Mouse (Mus musculus): ENCODE data around the gene Plxdc1. TPM values are rescaled to one million over a fixed set of nuclear protein-coding genes. Genes with fewer than 3 reads are reported as not detected.
A peak's percentile ranks its signal among the peaks of the same experiment; 100 is the strongest.

The Plxdc1 gene
- polyA plus RNA-seq, 1 experiment = 3.3 TPM

GRCm38 (mm10) chr11:97883542-97883917, 102.7 kb downstream of the Plxdc1 start:
- peak; percentile 46 for TF ChIP-seq POLR2A (IDR thresholded peaks at IDR 0.05; ENCODE audit: insufficient read depth, low read length)
- TF ChIP-seq CTCF (IDR thresholded peaks at IDR 0.05; ENCODE audit: low read depth, low read length) = no peak
- no peak for TF ChIP-seq EP300 (IDR thresholded peaks at IDR 0.05; ENCODE audit: insufficient read depth, low read depth, low read length)

GRCm38 (mm10) chr11:97880362-97880761, 105.9 kb downstream of the Plxdc1 start:
- Histone ChIP-seq H3K27ac (ENCODE audit: insufficient read depth, low read length) (no peak overlapping the region), H3K9me3 (replicated peaks; ENCODE audit: control insufficient read depth, insufficient read depth, low read length, poor library complexity, severe bottlenecking) (no peaks in the 10 kb centered on the region), H3K36me3 (ENCODE audit: control insufficient read depth, insufficient read depth, low read length, poor library complexity, severe bottlenecking) (no peaks in the 10 kb centered on the region), H3K9ac (ENCODE audit: low read depth, poor library complexity, severe bottlenecking) (no peak overlapping the region), H3K4me3 (ENCODE audit: low read depth, low read length) (no peak overlapping the region), H3K27me3 (ENCODE audit: control insufficient read depth, insufficient read depth, low read length, poor library complexity, severe bottlenecking) (no peaks in the 10 kb centered on the region), H3K4me1 (ENCODE audit: control insufficient read depth, insufficient read depth, low read length) (no peaks in the 10 kb centered on the region)
- TF ChIP-seq EP300 (IDR thresholded peaks at IDR 0.05; ENCODE audit: insufficient read depth, low read depth, low read length) (no peak), POLR2A (IDR thresholded peaks at IDR 0.05; ENCODE audit: insufficient read depth, low read length) (no peak), CTCF (IDR thresholded peaks at IDR 0.05; ENCODE audit: low read depth, low read length) (no peak)

More at GRCm38 (mm10) chr11:97883542-97883917, 102.7 kb downstream of the Plxdc1 start:
- no peaks in the 10 kb centered on the region for H3K4me1 ChIP-seq (ENCODE audit: control insufficient read depth, insufficient read depth, low read length)
- H3K9me3 ChIP-seq (replicated peaks; ENCODE audit: control insufficient read depth, insufficient read depth, low read length, poor library complexity, severe bottlenecking) = no peaks in the 10 kb centered on the region
- H3K9ac ChIP-seq (ENCODE audit: low read depth, poor library complexity, severe bottlenecking) = peak overlapping the region; percentile 91
- peak overlapping the region; percentile 97 for H3K27ac ChIP-seq (ENCODE audit: insufficient read depth, low read length)
- no peaks in the 10 kb centered on the region for H3K36me3 ChIP-seq (ENCODE audit: control insufficient read depth, insufficient read depth, low read length, poor library complexity, severe bottlenecking)
- H3K27me3 ChIP-seq (ENCODE audit: control insufficient read depth, insufficient read depth, low read length, poor library complexity, severe bottlenecking) = no peaks in the 10 kb centered on the region
- peak overlapping the region; percentile 95 for H3K4me3 ChIP-seq (ENCODE audit: low read depth, low read length)

GRCm38 (mm10) chr11:97877341-97877740, 108.9 kb downstream of the Plxdc1 start:
- TF ChIP-seq POLR2A (IDR thresholded peaks at IDR 0.05; ENCODE audit: insufficient read depth, low read length) = no peak
- TF ChIP-seq EP300 (IDR thresholded peaks at IDR 0.05; ENCODE audit: insufficient read depth, low read depth, low read length) = no peak
- TF ChIP-seq CTCF (IDR thresholded peaks at IDR 0.05; ENCODE audit: low read depth, low read length) = no peak
- Histone ChIP-seq H3K9me3 (replicated peaks; ENCODE audit: control insufficient read depth, insufficient read depth, low read length, poor library complexity, severe bottlenecking) (no peaks in the 10 kb centered on the region), H3K27ac (ENCODE audit: insufficient read depth, low read length) (no peak overlapping the region), H3K4me3 (ENCODE audit: low read depth, low read length) (no peak overlapping the region), H3K27me3 (ENCODE audit: control insufficient read depth, insufficient read depth, low read length, poor library complexity, severe bottlenecking) (no peaks in the 10 kb centered on the region), H3K36me3 (ENCODE audit: control insufficient read depth, insufficient read depth, low read length, poor library complexity, severe bottlenecking) (no peaks in the 10 kb centered on the region), H3K4me1 (ENCODE audit: control insufficient read depth, insufficient read depth, low read length) (no peaks in the 10 kb centered on the region), H3K9ac (ENCODE audit: low read depth, poor library complexity, severe bottlenecking) (no peak overlapping the region)

GRCm38 (mm10) chr11:97874396-97874795, 111.8 kb downstream of the Plxdc1 start:
- no peak overlapping the region for H3K9ac ChIP-seq (ENCODE audit: low read depth, poor library complexity, severe bottlenecking)
- no peak overlapping the region for H3K27ac ChIP-seq (ENCODE audit: insufficient read depth, low read length)
- no peaks in the 10 kb centered on the region for H3K27me3 ChIP-seq (ENCODE audit: control insufficient read depth, insufficient read depth, low read length, poor library complexity, severe bottlenecking)
- no peaks in the 10 kb centered on the region for H3K9me3 ChIP-seq (replicated peaks; ENCODE audit: control insufficient read depth, insufficient read depth, low read length, poor library complexity, severe bottlenecking)
- no peak overlapping the region for H3K4me3 ChIP-seq (ENCODE audit: low read depth, low read length)
- H3K36me3 ChIP-seq (ENCODE audit: control insufficient read depth, insufficient read depth, low read length, poor library complexity, severe bottlenecking) = no peaks in the 10 kb centered on the region
- H3K4me1 ChIP-seq (ENCODE audit: control insufficient read depth, insufficient read depth, low read length) = no peaks in the 10 kb centered on the region
- TF ChIP-seq CTCF (IDR thresholded peaks at IDR 0.05; ENCODE audit: low read depth, low read length) (no peak), POLR2A (IDR thresholded peaks at IDR 0.05; ENCODE audit: insufficient read depth, low read length) (no peak), EP300 (IDR thresholded peaks at IDR 0.05; ENCODE audit: insufficient read depth, low read depth, low read length) (no peak)

Other genes with a start within 250 kb of the Plxdc1 start
- gene Pip4k2b, start 241.7 kb downstream of the Plxdc1 start, polyA plus RNA-seq (2011; ENCODE audit: insufficient read depth, insufficient read length, low read depth, missing spikeins) = 35.0 and 36.6 TPM in 2 replicates
- 14.5 and 16.9 TPM in 2 replicates for gene Cwc25, start 219.9 kb downstream of the Plxdc1 start, polyA plus RNA-seq (2011; ENCODE audit: insufficient read depth, insufficient read length, low read depth, missing spikeins)
- gene 1700001P01Rik, start 210.5 kb downstream of the Plxdc1 start, polyA plus RNA-seq (2011; ENCODE audit: insufficient read depth, insufficient read length, low read depth, missing spikeins) = 0.99 TPM in 1 of 2 replicates, not detected in the other
- gene Rpl23, start 204.0 kb downstream of the Plxdc1 start, polyA plus RNA-seq (2011; ENCODE audit: insufficient read depth, insufficient read length, low read depth, missing spikeins) = 777 and 842 TPM in 2 replicates
- gene Lasp1, start 187.4 kb downstream of the Plxdc1 start, polyA plus RNA-seq (2011; ENCODE audit: insufficient read depth, insufficient read length, low read depth, missing spikeins) = 228 and 231 TPM in 2 replicates
- 2.8 and 3.4 TPM in 2 replicates for gene B230217C12Rik, start 145.7 kb downstream of the Plxdc1 start, polyA plus RNA-seq (2011; ENCODE audit: insufficient read depth, insufficient read length, low read depth, missing spikeins)
- 2.5 and 2.8 TPM in 2 replicates for gene Fbxo47, start 102.3 kb downstream of the Plxdc1 start, polyA plus RNA-seq (2011; ENCODE audit: insufficient read depth, insufficient read length, low read depth, missing spikeins)
- 2.8 and 3.6 TPM in 2 replicates for gene Arl5c, start 9.7 kb upstream of the Plxdc1 start, polyA plus RNA-seq (2011; ENCODE audit: insufficient read depth, insufficient read length, low read depth, missing spikeins)
- 5.2 and 6.3 TPM in 2 replicates for gene Cacnb1, start 36.6 kb upstream of the Plxdc1 start, polyA plus RNA-seq (2011; ENCODE audit: insufficient read depth, insufficient read length, low read depth, missing spikeins)
- 2,020 and 2,244 TPM in 2 replicates for gene Rpl19, start 40.3 kb upstream of the Plxdc1 start, polyA plus RNA-seq (2011; ENCODE audit: insufficient read depth, insufficient read length, low read depth, missing spikeins)
- gene Stac2, start 67.0 kb upstream of the Plxdc1 start, polyA plus RNA-seq (2011; ENCODE audit: insufficient read depth, insufficient read length, low read depth, missing spikeins) = 5.6 and 9.6 TPM in 2 replicates
- 44.5 and 45.8 TPM in 2 replicates for gene Fbxl20, start 164.0 kb upstream of the Plxdc1 start, polyA plus RNA-seq (2011; ENCODE audit: insufficient read depth, insufficient read length, low read depth, missing spikeins)
- gene Med1, start 206.8 kb upstream of the Plxdc1 start, polyA plus RNA-seq (2011; ENCODE audit: insufficient read depth, insufficient read length, low read depth, missing spikeins) = 55.8 and 57.5 TPM in 2 replicates
- gene Cdk12, start 216.6 kb upstream of the Plxdc1 start, polyA plus RNA-seq (2011; ENCODE audit: insufficient read depth, insufficient read length, low read depth, missing spikeins) = 52.5 and 53.6 TPM in 2 replicates